Mouse (Mus musculus): ENCODE measurements around the gene Gm47996.
A peak's percentile ranks its signal among the peaks of the same experiment; 100 is the strongest.
"Not testable (repeated sequence)": the region's sequence is repeated elsewhere in the genome, so short reads cannot be mapped to it uniquely, and the experiment has no call there.

Gene Gm47996

GRCm38 (mm10) chr1:151209824-151210355 is at the start of gene Gm47996:
Gene Gm47996 (plus strand): TSS chr1:151210131.
- ATAC-seq (ENCODE audit: insufficient number of reproducible peaks, low FRiP score, low TSS enrichment) = not testable (repeated sequence)

DNA sequence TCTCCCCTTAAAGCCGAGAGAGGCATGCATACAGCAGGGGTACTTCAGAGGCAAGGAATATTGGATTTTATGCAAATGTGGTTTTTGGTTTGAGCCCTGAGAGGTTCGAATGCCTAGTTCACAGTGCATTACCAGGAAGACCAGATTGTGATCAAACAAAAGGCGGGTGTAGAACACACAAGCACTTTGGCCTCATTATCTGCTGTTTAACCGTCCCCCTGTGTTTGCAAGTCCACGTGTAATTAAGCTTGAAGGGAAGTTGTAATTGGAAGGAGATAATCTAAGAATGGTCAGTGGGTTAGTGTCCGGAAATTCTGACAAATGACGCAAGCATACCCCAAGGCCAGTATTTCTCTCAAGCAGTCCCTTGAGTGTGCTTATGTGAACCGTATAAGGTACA is 43.9 kb upstream of the Gm47996 start:
- no peak for ATAC-seq (ENCODE audit: insufficient number of reproducible peaks, low FRiP score, low TSS enrichment)

DNA sequence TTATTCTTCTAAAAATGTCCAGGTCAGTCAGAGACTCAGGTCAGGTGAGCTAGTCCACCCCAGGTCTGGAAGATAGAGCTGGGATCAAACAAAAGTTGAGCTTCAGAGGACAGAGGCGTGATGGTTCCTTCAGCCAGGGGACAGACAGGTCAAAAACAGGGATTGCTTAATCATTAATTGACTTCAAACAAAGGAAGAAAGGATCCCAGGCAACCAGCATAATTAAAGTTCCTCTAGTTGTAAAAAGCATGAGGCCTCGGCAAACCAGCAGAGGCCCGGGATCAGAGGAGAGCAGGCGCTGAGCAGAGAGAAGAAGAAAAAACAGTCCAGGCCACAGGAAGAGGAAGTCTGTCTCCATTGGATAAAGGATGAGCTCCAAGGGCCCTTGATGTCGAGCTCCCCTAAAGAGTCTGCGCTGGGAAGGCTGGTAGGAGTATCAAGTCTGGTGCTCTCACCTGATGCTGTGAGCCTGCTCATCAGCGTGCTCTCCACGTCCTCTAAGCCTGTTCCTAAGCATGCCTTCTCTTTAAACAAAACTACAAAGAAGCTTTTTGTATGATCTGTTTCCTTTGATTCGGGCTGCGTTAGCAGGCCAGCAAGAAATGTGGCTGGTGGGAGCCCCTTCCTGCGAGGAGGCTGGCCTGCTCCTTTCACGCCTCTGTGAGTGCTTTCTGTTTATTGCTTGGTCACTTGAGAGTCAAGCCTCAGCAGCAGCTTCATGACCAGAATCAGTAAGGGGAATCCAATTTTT is 42.5 kb upstream of the Gm47996 start:
- ATAC-seq (ENCODE audit: insufficient number of reproducible peaks, low FRiP score, low TSS enrichment) = no peak

DNA sequence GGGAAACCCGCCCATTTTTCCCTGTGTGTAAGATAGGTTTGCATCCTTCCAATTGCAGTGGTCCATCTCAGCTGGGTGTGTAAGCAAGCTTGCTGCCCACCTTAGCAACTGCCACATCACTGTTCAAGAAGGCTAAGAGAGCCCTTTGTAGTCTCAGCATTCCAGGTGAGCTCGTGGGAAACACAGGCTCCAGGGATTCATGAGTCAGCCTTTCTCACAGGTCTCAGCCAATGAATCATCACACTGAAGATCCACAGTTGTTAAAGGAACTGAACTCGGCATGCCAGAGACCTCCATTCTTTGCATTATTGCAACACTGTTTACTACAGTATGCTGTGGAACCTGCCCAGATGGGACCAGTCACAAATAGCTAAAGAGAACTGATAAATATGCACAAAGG is 41.3 kb upstream of the Gm47996 start:
- ATAC-seq (ENCODE audit: insufficient number of reproducible peaks, low FRiP score, low TSS enrichment) = no peak

DNA sequence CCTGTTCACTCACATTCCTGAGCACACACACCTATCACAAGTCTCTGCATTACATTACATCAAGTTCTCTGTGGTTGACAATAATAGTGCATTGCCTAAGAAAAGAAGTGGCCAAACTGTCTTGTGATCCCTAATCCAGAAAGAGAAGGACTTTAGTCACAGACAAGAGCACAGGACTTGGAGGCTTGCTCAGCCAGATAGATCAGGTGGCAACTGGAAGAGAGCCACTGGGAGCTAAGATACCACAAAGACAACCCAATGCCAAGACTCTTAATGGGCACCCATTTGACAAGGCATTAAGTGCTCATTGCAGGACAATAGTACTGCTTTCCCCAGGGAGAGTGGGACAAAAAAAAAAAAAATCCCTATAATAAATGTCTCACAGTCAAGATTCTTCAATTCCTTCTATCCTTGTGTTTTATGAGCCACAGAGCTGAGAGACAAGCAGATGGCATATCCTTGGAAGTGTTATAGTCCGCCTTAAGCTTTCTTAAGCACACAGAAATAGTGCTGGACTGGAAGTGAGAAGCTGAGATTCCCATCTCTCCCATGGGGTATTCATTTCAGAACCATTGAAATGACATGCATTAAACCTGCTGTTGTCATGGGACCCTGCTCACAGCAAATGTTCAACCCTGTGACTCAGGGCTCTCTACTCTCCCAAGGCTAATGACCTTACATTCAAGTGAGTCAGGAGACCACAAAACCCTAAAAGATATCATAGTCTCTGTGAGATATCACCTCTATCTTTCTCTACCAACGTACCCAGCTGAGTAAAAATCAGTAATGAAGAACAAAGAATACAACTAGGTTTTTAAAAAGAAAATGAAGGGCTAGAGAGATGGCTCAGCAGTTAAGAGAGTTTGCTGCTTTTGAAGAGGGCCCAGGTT is 38.1 kb upstream of the Gm47996 start:
- ATAC-seq (ENCODE audit: insufficient number of reproducible peaks, low FRiP score, low TSS enrichment) = no peak

DNA sequence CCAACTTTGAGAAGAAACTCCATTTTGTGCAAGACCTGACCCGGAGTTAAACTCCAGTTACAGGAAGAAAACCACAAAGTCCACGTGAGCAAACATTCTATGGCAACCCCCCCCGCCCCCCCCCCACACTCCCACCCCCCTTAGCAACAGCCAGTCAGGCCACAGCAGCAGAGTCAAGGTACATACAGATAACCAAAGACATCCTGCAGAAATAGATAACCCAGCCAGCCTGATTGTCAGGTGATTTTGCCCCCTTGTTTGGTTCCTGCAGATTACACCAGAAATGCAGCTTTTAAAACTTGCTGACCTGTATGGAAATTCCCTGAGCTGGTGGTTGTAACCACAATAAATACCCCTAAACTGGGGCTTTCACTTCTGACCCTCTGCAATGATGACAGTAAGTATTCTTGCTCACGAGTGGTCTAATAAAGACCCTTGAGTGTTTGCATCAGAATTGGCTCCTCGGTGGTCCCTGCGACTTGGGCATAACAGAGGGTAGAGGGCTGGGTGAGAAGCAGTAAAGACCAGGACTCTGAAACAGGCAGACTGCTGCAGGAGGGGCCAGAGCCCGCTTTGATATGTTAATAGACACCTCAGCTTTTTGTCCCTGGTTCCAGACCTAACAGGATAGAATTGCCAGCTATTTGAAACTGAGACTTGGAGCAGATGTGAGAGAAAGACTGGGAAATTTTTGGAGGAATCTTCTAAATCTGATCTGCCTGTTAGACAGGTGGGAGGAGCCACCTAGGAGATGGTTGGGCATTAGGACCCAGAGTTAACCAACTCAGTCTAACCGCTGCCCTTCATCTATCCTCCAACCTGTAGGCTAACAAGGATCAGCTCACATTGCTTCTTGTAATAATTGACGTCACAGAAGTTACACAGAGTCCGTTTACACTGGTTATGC is 32.6 kb upstream of the Gm47996 start:
- ATAC-seq (ENCODE audit: insufficient number of reproducible peaks, low FRiP score, low TSS enrichment) = 0 out of 2 replicates have a peak, but pooled peaks have one; percentile 45

GRCm38 (mm10) chr1:151177937-151178271 is 32.0 kb upstream of the Gm47996 start:
- no peak for ATAC-seq (ENCODE audit: insufficient number of reproducible peaks, low FRiP score, low TSS enrichment)

DNA sequence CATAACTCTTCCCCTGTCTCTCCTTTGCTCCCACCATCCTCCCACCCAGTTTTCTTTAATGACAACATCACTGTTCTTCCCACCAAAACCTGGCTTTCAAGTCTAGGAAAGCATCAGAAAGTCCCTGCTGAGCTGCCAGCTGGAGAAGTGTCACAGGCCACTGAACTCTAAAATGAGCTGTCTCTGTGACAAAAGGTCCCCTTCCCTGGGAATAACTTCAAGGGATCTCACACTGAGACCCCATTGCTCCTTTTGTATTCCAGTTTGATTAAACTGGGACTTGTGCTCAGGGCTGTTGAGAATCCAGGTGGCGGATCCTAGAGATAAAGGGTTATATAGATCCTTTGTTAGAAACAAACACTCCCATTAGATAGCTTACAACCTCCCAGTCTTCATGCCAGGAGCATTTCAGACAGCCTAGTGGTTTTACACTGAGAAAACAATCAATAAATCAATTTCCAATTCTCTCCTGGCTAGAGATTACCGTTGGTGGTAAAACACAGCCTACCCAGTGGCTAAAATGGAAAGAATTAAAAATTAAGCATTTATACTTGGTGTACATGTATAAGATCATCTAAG is 31.3 kb upstream of the Gm47996 start:
- ATAC-seq (ENCODE audit: insufficient number of reproducible peaks, low FRiP score, low TSS enrichment) = no peak

GRCm38 (mm10) chr1:151180167-151180566 is 29.8 kb upstream of the Gm47996 start:
- ATAC-seq (ENCODE audit: insufficient number of reproducible peaks, low FRiP score, low TSS enrichment) = no peak

DNA sequence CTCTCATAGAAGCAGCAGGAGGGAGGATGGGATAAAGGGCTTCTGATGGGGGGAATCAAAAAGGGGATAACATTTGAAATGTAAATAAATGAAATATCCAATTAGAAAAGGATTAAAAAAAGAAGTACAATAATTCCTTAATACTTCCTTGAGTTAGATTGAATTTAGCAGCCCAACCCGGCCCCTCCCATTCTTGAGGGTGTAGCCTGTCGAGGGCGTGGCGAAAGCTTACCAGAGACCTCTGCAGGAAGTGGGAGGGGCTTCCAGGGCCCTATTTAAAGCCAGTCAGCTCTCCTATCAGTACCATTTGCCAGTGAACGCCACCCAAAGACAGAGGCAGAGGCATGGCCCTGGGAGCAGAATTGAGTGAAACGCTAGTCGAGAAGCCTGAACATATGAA is 27.7 kb upstream of the Gm47996 start, which contains the start of gene Gm47985:
Gene Gm47985 (plus strand): TSS at position 272 of the 400 bp plus-strand sequence.
- ATAC-seq (ENCODE audit: insufficient number of reproducible peaks, low FRiP score, low TSS enrichment) = not testable (repeated sequence)

DNA sequence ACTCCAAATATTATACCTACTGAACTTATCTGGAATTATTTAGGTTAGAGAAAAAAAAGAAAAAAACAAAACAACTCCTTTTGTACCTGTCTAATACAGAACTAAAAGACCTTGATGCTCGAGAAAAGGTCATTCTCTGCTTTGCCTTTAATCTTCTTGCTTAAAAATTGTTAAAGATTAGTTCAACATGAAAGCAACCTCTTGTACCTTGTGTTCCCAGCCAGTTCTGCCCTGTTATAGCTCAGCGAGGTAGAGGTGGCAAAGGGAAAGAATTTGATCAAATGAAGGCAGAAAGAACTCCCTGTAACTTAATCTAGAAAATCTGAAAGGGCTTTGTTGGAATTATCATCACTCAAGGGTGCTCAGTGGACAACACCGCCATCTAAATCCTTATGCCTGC is 23.7 kb upstream of the Gm47996 start:
- peak; percentile 26; the same call in 1 of the 2 replicates for ATAC-seq (ENCODE audit: insufficient number of reproducible peaks, low FRiP score, low TSS enrichment)

DNA sequence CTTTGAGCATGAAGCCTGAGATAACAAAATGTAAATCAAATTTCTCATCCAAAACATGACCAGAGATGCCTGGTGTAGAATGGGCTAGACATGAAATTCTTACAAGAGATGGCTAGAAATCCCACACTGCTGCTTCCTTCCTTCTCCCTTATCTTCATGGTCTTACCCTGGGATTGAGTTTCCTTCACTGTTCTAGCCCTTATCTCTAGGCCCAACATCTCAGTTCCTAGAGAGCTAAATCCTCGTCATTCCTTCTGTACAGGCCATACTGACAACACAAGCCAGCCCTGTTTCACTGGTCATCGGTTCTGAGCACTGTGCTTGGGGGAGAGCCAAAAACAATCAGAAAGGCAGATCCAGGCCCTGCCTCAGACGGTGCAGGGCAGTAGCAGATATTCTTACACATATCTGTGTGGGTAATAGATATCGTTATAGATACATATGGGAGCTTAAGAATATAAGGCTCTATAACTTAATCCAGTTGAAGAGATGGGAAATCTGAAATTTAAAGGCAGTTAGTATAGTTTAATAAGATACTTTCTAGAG is 23.0 kb upstream of the Gm47996 start:
- ATAC-seq (ENCODE audit: insufficient number of reproducible peaks, low FRiP score, low TSS enrichment) = not testable (repeated sequence)

DNA sequence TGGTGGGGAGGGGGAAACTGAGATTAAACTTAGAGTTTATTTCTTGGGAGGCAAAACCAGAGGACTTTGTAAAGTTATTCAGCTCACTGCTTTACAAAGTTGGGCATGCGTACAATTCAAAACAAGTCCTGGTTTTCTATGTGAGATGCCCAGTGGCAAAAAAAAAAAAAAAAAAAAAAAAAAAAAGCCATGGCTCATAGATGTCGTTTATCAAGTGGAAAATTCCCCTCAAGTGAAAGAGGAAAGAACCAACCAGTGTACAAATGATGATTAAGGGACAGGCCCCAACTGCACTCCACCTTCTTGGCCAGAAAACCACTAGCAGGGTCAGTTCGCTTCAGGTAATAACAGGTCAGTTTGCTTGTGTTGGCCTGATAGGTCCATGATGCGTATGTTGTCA is 21.5 kb upstream of the Gm47996 start:
- no peak for ATAC-seq (ENCODE audit: insufficient number of reproducible peaks, low FRiP score, low TSS enrichment)

DNA sequence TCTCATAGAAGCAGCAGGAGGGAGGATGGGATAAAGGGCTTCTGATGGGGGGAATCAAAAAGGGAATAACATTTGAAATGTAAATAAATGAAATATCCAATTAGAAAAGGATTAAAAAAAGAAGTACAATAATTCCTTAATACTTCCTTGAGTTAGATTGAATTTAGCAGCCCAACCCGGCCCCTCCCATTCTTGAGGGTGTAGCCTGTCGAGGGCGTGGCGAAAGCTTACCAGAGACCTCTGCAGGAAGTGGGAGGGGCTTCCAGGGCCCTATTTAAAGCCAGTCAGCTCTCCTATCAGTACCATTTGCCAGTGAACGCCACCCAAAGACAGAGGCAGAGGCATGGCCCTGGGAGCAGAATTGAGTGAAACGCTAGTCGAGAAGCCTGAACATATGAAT is 17.9 kb upstream of the Gm47996 start, which contains the start of gene Gm8947:
Gene Gm8947 (plus strand): TSS at position 302 of the 400 bp plus-strand sequence.
- not testable (repeated sequence) for ATAC-seq (ENCODE audit: insufficient number of reproducible peaks, low FRiP score, low TSS enrichment)

DNA sequence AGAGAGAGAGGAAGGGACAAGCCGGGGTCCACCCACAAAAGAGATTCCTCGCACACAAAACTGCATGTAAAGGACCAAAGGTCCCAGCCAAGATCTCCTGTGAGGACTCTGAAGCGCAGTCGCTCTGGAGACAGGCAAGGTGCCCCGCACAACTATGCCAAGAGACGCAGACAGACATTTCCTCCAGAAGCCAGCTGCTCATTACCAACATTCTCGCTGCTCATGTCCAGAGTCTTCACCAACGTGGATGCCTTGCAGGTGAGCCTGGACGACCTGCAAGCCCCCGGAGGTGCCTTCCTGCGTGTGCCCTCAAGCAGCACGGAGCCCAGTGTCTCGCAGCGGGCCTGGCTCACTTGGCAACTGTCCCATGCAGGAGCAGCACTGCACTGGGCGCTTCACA is 17.2 kb upstream of the Gm47996 start:
- not testable (repeated sequence) for ATAC-seq (ENCODE audit: insufficient number of reproducible peaks, low FRiP score, low TSS enrichment)

DNA sequence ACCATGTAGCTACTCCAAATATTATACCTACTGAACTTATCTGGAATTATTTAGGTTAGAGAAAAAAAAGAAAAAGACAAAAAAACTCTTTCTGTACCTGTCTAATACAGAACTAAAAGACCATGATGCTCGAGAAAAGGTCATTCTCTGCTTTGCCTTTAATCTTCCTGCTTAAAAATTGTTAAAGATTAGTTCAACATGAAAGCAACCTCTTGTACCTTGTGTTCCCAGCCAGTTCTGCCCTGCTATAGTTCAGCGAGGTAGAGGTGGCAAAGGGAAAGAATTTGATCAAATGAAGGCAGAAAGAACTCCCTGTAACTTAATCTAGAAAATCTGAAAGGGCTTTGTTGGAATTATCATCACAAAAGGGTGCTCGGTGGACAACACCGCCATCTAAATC is 13.9 kb upstream of the Gm47996 start:
- ATAC-seq (ENCODE audit: insufficient number of reproducible peaks, low FRiP score, low TSS enrichment) = not testable (repeated sequence)

- not testable (repeated sequence) for ATAC-seq (ENCODE audit: insufficient number of reproducible peaks, low FRiP score, low TSS enrichment)
Measured at GRCm38 (mm10) chr1:151196690-151197089, 13.2 kb upstream of the Gm47996 start.

DNA sequence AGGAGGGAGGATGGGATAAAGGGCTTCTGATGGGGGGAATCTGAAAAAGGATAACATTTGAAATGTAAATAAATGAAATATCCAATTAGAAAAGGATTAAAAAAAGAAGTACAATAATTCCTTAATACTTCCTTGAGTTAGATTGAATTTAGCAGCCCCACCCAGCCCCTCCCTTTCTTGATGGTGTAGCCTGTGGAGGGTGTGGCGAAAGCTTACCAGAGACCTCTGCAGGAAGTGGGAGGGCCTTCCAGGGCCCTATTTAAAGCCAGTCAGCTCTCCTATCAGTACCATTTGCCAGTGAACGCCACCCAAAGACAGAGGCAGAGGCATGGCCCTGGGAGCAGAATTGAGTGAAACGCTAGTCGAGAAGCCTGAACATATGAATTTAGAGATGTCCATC is 11.8 kb upstream of the Gm47996 start, which contains the start of gene Gm47995:
Gene Gm47995 (plus strand): TSS at position 329 of the 400 bp plus-strand sequence.
- ATAC-seq (ENCODE audit: insufficient number of reproducible peaks, low FRiP score, low TSS enrichment) = not testable (repeated sequence)

DNA sequence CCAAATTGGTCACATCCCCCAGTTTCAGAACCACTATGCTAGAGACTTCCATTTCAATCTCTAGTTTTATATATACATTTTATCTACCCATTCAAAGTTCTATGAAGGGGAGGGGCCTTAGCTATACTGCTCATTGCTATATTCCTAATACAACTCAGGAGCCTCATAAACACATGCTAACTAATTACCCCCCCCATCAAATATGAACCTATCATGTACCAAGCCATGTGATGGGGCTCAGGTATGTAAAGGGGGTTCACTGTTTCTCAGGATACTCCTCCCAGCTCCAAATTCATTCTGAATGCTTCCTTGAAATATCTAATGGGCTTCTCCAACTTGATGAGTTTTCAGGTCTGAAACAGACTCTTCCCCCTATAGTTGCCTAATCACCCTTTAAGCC is 9.3 kb upstream of the Gm47996 start:
- peak; percentile 45; the same call in 1 of the 2 replicates for ATAC-seq (ENCODE audit: insufficient number of reproducible peaks, low FRiP score, low TSS enrichment)

Measured in cerebellum, adult (tissue).